Mouse (Mus musculus) myocyte (in vitro differentiated cells): ENCODE results near the gene Shisal2a. TPM values are rescaled to one million over a fixed set of nuclear protein-coding genes. Genes with fewer than 3 reads are reported as not detected.

ENCODE experiments used
- H3K27me3 ChIP-seq: one replicate; pipeline ENCODE4 v1.6.1; 2011; ENCODE audit not compliant: control insufficient read depth, insufficient read depth, insufficient read length
- H3K36me3 ChIP-seq: one replicate; pipeline ENCODE4 v1.6.1; 2011; ENCODE audit not compliant: control insufficient read depth, insufficient read depth
- H3K4me2 ChIP-seq: one replicate; pipeline ENCODE4 v1.6.1; 2011; ENCODE audit warnings: low read depth, control low read depth
- H3K4me3 ChIP-seq: one replicate; pipeline ENCODE4 v1.5.1; 2011; ENCODE audit warnings: mild to moderate bottlenecking, control low read depth, moderate library complexity
- H3K79me2 ChIP-seq: one replicate; pipeline ENCODE4 v1.6.1; 2011; ENCODE audit not compliant: control insufficient read depth, insufficient read depth
- H3ac ChIP-seq: one replicate; pipeline ENCODE4 v1.6.1; 2011; ENCODE audit not compliant: control insufficient read depth, insufficient read length
- CEBPB ChIP-seq: IDR thresholded peaks from 2 replicates; pipeline ENCODE4 v1.6.1; 2011; ENCODE audit warnings: mild to moderate bottlenecking, moderate library complexity; ENCODE audit not compliant: poor library complexity, insufficient read depth, severe bottlenecking
- E2F4 ChIP-seq: IDR thresholded peaks from one replicate; pipeline ENCODE4 v1.6.1; 2011; ENCODE audit warnings: mild to moderate bottlenecking, control low read depth, moderate library complexity; ENCODE audit not compliant: insufficient read depth
- MAX ChIP-seq: IDR thresholded peaks from one replicate; pipeline ENCODE4 v1.6.1; 2011; ENCODE audit warnings: low read depth, mild to moderate bottlenecking, control low read depth
- MYOD1 ChIP-seq, 3 experiments: IDR thresholded peaks; one replicate each; pipeline ENCODE4 v1.6.1; 2011; ENCODE audit warnings: control low read depth in 2 of 3, low read depth in 2 of 3, mild to moderate bottlenecking in 2 of 3, moderate library complexity in 1 of 3; ENCODE audit not compliant: insufficient read length in 2 of 3, control insufficient read depth in 1 of 3
- MYOG ChIP-seq, 3 experiments: IDR thresholded peaks; one replicate each; pipeline ENCODE4 v1.6.1; 2011; ENCODE audit warnings: control low read depth in 2 of 3, low read depth in 2 of 3, mild to moderate bottlenecking in 2 of 3; ENCODE audit not compliant: insufficient read length in 2 of 3, control insufficient read depth in 1 of 3, insufficient read depth in 1 of 3
- POLR2A ChIP-seq: IDR thresholded peaks from one replicate; pipeline ENCODE4 v1.6.1; 2011; ENCODE audit warnings: low read depth, mild to moderate bottlenecking, control low read depth, moderate library complexity; ENCODE audit not compliant: insufficient read length
- POLR2AphosphoS2 ChIP-seq: IDR thresholded peaks from one replicate; pipeline ENCODE4 v1.6.1; 2011; ENCODE audit warnings: low read depth, control low read depth; ENCODE audit not compliant: insufficient read length
- REST ChIP-seq: IDR thresholded peaks from one replicate; pipeline ENCODE4 v1.6.1; 2011; ENCODE audit warnings: mild to moderate bottlenecking, control low read depth, moderate library complexity; ENCODE audit not compliant: insufficient read depth, insufficient read length
- SRF ChIP-seq: IDR thresholded peaks from one replicate; pipeline ENCODE4 v1.6.1; 2011; ENCODE audit warnings: low read depth; ENCODE audit not compliant: control insufficient read depth, insufficient read length
- TCF12 ChIP-seq: IDR thresholded peaks from one replicate; pipeline ENCODE4 v1.6.1; 2011; ENCODE audit warnings: mild to moderate bottlenecking, control low read depth; ENCODE audit not compliant: poor library complexity, insufficient read depth, severe bottlenecking
- TCF3 ChIP-seq: IDR thresholded peaks from one replicate; pipeline ENCODE4 v1.6.1; 2011; ENCODE audit warnings: low read depth, control low read depth; ENCODE audit not compliant: insufficient read length
- USF1 ChIP-seq: IDR thresholded peaks from one replicate; pipeline ENCODE4 v1.6.1; 2011; ENCODE audit warnings: low read depth, mild to moderate bottlenecking, control low read depth, moderate library complexity
- polyA plus RNA-seq: library from polyadenylated mRNA; unstranded; fragments of >200 nt; fragmentation: generic; extraction: Trizol; gene quantifications from one replicate; pipeline ENCODE4 v1.2.1, GENCODE M21; 2012; ENCODE audit warnings: missing spikeins

Shisal2a gene
- polyA plus RNA-seq, 1 experiment, result 0.40 TPM

DNA sequence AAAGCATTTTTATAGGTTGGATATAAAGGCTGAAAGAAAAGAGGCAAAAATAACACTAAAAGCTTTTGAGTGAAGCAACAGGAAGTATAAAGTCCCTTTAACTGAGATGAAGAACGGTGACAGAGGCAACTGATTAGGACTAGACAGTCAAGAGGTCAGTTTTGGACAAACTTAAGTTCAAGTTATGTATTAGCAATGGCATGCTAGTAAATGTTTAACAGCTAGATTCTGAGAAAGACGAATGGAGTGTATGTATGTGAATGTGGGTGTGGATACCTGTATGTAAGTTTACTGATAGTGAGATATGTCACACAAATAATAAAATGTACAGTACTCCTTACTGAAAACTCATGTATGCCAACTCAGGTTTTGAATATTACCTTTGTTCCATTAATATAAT, 41.4 kb upstream of the Shisal2a start:
- no peak overlapping the region for H3ac ChIP-seq
- H3K27me3 ChIP-seq, result no peaks in the 10 kb centered on the region
- H3K36me3 ChIP-seq, result no peaks in the 10 kb centered on the region
- TF ChIP-seq TCF12, result no peak
- TF ChIP-seq CEBPB, result no peak
- no peak for TF ChIP-seq USF1
- TF ChIP-seq MAX, result no peak
- no peak for TF ChIP-seq E2F4
- TF ChIP-seq REST, result no peak
- no peak for TF ChIP-seq POLR2AphosphoS2
- no peak for TF ChIP-seq MYOD1 (IDR thresholded peaks at IDR 0.05; ENCODE audit: control insufficient read depth in 1 of 3, insufficient read length in 2 of 3, low read depth in 2 of 3)
- no peak for TF ChIP-seq POLR2A
- TF ChIP-seq TCF3, result no peak
- TF ChIP-seq MYOG (IDR thresholded peaks at IDR 0.05; ENCODE audit: control insufficient read depth in 1 of 3, insufficient read depth in 1 of 3, insufficient read length in 2 of 3, low read depth in 2 of 3), result no peak
- TF ChIP-seq SRF, result no peak
- no peaks in the 10 kb centered on the region for H3K79me2 ChIP-seq
- H3K4me2 ChIP-seq, result no peak overlapping the region
- no peak overlapping the region for H3K4me3 ChIP-seq

DNA sequence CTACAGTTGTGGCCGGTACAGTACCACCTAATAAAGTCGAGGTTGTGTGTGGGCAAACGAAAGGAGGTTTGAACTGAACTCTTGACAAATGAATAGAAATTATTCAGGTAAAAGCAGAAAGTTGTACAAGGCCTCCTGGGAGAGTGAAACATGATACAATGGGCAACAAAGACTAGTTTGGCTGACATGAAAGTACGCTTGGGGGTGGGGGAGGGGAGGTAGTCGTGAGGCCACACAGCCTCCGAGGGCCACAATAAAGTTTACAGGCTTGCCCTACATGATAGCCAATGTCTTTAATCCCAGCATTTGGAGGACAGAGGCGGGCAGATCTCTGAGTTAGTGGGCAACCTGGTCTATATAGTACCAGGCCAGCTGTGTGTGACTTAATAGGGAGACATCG, 24.5 kb upstream of the Shisal2a start:
- TF ChIP-seq TCF3, result no peak
- TF ChIP-seq POLR2AphosphoS2, result no peak
- no peak for TF ChIP-seq MYOD1 (IDR thresholded peaks at IDR 0.05; ENCODE audit: control insufficient read depth in 1 of 3, insufficient read length in 2 of 3, low read depth in 2 of 3)
- no peak for TF ChIP-seq MYOG (IDR thresholded peaks at IDR 0.05; ENCODE audit: control insufficient read depth in 1 of 3, insufficient read depth in 1 of 3, insufficient read length in 2 of 3, low read depth in 2 of 3)
- TF ChIP-seq SRF, result no peak
- no peak for TF ChIP-seq REST
- no peak for TF ChIP-seq TCF12
- no peak for TF ChIP-seq POLR2A
- no peak for TF ChIP-seq E2F4
- TF ChIP-seq USF1, result no peak
- TF ChIP-seq CEBPB, result no peak
- no peak for TF ChIP-seq MAX
- Histone ChIP-seq H3K36me3 (no peaks in the 10 kb centered on the region), H3K4me3 (no peak overlapping the region), H3ac (no peak overlapping the region), H3K79me2 (no peaks in the 10 kb centered on the region), H3K27me3 (no peaks in the 10 kb centered on the region), H3K4me2 (no peak overlapping the region)

DNA sequence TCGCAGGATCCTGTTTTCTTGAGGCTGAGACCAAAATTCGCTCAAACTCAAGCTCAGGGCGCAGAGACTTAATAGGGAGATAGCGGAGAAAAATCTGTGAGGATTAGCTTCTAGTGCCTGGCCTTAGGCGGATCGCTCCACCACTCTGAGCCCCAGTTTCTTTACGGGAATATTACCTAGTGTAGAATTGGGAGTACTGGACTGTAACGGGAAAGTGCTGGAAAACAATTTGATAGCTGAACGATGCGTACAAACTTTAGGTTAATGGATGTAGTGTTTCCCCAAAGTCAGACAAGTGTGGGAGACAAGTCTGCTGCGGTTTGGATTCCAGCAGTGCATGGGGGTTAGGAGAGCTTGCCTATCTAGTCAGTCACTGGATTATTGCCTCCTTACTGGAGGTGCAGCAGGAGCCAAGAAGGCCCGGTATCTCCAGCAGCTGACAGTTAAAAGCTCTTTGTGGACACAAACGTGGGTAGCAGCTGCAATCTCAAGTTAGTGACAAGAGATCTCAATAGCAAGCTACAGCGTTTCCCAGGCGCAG, 23.8 kb upstream of the Shisal2a start, which contains the start of gene Gpx7:
TSS of gene Gpx7 (minus strand) at position 101 of the 541 bp plus-strand sequence.
- Histone ChIP-seq H3K79me2 (no peaks in the 10 kb centered on the region), H3ac (no peak within 1 kb of the TSS), H3K27me3 (no peaks in the 10 kb centered on the region), H3K4me2 (peak within 1 kb of the TSS; percentile 12), H3K36me3 (no peaks in the 10 kb centered on the region), H3K4me3 (no peak within 1 kb of the TSS)
- TF ChIP-seq MYOD1 (IDR thresholded peaks at IDR 0.05; ENCODE audit: control insufficient read depth in 1 of 3, insufficient read length in 2 of 3, low read depth in 2 of 3) (peak in 2 of 3 experiments; percentile 50 to 65), CEBPB (no peak), MYOG (IDR thresholded peaks at IDR 0.05; ENCODE audit: control insufficient read depth in 1 of 3, insufficient read depth in 1 of 3, insufficient read length in 2 of 3, low read depth in 2 of 3) (peak in 2 of 3 experiments; percentile 63 to 76)

DNA sequence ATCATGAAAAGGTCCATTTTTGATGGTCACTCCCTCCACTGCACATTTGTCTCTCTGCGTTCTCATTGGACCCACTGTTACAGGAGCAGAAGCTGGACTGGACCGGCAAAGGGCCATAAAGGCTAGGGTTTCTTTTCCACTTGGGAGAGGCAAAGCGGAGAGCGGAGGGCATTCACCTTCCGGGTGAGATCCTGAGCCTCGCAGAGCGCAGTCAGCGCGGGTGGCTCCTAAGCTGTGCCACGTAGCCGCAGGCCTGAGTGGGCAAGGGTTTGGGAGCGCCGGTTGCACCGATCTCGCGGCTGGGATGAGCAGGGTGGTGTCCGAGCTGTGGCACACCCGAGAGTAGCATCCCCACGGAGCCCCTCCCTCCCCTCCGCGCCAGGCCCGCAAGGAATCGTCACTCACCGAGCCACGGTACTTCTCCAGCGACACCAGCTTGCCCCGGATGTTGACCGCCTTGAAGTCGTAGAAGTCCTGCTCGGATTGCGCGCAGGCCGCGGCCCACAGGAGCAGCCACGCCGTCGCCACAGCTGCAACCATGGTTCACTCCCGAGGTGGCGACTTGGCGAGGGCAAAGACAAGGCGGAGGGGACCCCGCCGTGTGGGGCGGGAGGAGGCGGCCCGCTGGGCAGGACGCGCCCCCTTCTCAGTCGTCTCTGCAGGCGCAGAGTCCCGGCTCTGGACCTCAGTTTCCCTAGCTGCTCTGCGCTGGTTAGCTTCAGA, 23.1 kb upstream of the Shisal2a start:
- H3K4me2 ChIP-seq, result no peak overlapping the region
- no peak overlapping the region for H3K4me3 ChIP-seq
- H3ac ChIP-seq, result no peak overlapping the region
- H3K36me3 ChIP-seq, result no peaks in the 10 kb centered on the region
- no peaks in the 10 kb centered on the region for H3K27me3 ChIP-seq
- TF ChIP-seq MYOD1 (IDR thresholded peaks at IDR 0.05; ENCODE audit: control insufficient read depth in 1 of 3, insufficient read length in 2 of 3, low read depth in 2 of 3), result no peak
- TF ChIP-seq REST, result no peak
- no peak for TF ChIP-seq POLR2AphosphoS2
- no peak for TF ChIP-seq MYOG (IDR thresholded peaks at IDR 0.05; ENCODE audit: control insufficient read depth in 1 of 3, insufficient read depth in 1 of 3, insufficient read length in 2 of 3, low read depth in 2 of 3)
- TF ChIP-seq TCF3, result no peak
- TF ChIP-seq USF1, result no peak
- TF ChIP-seq CEBPB, result no peak
- TF ChIP-seq MAX, result no peak
- TF ChIP-seq POLR2A, result no peak
- TF ChIP-seq TCF12, result no peak
- TF ChIP-seq E2F4, result no peak
- no peak for TF ChIP-seq SRF
- no peaks in the 10 kb centered on the region for H3K79me2 ChIP-seq

DNA sequence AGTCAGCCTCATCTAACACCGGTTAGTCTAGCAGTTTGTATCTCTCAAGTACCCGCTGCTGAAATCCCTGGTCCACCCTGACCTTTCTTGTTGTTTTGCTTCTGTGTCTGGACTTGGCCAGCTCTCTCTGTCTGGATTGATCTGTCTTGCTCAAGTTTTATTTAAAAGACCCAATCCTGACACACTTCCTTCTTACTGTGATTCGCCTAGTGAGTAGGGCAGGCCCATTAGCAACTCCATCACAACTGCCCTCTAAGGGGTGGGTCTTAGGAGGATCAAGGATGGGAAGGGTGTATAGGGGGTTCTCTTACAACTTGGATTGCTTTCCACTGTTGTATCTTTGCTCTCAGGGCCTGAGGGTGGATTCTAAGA, 22.6 kb upstream of the Shisal2a start:
- H3ac ChIP-seq, result no peak overlapping the region
- TF ChIP-seq POLR2A, result no peak
- TF ChIP-seq MYOD1 (IDR thresholded peaks at IDR 0.05; ENCODE audit: control insufficient read depth in 1 of 3, insufficient read length in 2 of 3, low read depth in 2 of 3), result no peak
- no peak for TF ChIP-seq USF1
- no peak for TF ChIP-seq E2F4
- TF ChIP-seq CEBPB, result no peak
- no peak for TF ChIP-seq MYOG (IDR thresholded peaks at IDR 0.05; ENCODE audit: control insufficient read depth in 1 of 3, insufficient read depth in 1 of 3, insufficient read length in 2 of 3, low read depth in 2 of 3)
- TF ChIP-seq TCF12, result no peak
- no peak for TF ChIP-seq TCF3
- no peak for TF ChIP-seq MAX
- TF ChIP-seq SRF, result no peak
- no peak for TF ChIP-seq REST
- TF ChIP-seq POLR2AphosphoS2, result no peak
- no peak overlapping the region for H3K4me2 ChIP-seq
- no peak overlapping the region for H3K4me3 ChIP-seq
- H3K79me2 ChIP-seq, result no peaks in the 10 kb centered on the region
- no peaks in the 10 kb centered on the region for H3K27me3 ChIP-seq
- no peaks in the 10 kb centered on the region for H3K36me3 ChIP-seq
